Mouse (Mus musculus) heart, adult 2 months (tissue): ENCODE data around the gene Tmem242.

Experiments used
- CTCF ChIP-seq: fragments of 200-600 bp; IDR thresholded peaks from 2 replicates; pipeline ENCODE4 v1.8.1; 2022; ENCODE audit warnings: antibody characterized with exemption, mild to moderate bottlenecking, moderate library complexity
- EP300 ChIP-seq: fragments of 200-500 bp; IDR thresholded peaks from 2 replicates; pipeline ENCODE4 v1.6.1; 2011; ENCODE audit warnings: low read depth, low read length, control low read depth; ENCODE audit not compliant: insufficient read depth
- POLR2A ChIP-seq: fragments of 200-500 bp; IDR thresholded peaks from 2 replicates; pipeline ENCODE4 v1.6.1; 2011; ENCODE audit warnings: mild to moderate bottlenecking, low read depth, low read length, control low read depth; ENCODE audit not compliant: insufficient read depth

GRCm38 (mm10) chr17:5396213-5396612 lies 43.8 kb downstream of the Tmem242 start:
- TF ChIP-seq POLR2A (no peak), CTCF (no peak), EP300 (no peak)
